Mouse (Mus musculus) bone marrow macrophage, adult 2 months (primary cell): ENCODE measurements around the gene Slc38a6.

Experiments
- CTCF ChIP-seq: IDR thresholded peaks from 2 replicates; pipeline ENCODE4 v1.5.1; 2012; ENCODE audit warnings: low read depth, mild to moderate bottlenecking, low read length, moderate library complexity
- POLR2A ChIP-seq: IDR thresholded peaks from 2 replicates; pipeline ENCODE4 v1.6.1; 2012; ENCODE audit warnings: mild to moderate bottlenecking, low read depth, low read length, borderline replicate concordance

DNA sequence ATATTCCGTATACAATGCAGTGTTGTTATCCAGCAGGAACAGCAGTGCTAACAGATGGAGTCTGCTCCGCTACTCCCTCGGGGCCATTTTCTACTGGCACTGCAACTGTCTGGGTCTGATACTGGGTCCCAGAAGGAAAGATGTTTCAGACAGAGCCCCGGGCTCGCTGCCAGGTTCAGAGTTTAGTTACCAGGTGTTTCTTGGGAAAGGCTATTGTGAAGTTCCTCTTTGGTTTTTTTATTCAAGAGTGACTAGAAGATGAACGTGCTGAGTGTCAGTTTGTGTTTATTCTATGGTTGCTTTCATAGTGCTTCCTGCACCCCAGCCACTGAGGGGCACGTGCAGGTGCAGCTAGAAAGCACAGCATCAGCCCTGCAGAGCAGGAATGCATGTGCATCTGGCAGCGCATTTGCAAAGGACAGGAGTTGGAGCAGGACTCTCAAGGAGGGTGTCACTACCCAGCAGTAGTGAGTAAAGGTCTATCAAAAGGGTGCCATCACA is 47.5 kb downstream of the Slc38a6 start:
- no peak for TF ChIP-seq CTCF
- TF ChIP-seq POLR2A: no peak
